Mouse (Mus musculus) myocyte (in vitro differentiated cells): ENCODE measurements around the gene Zbtb8a.

Experiments used
- CEBPB ChIP-seq: IDR thresholded peaks from 2 replicates; pipeline ENCODE4 v1.6.1; 2011; ENCODE audit warnings: mild to moderate bottlenecking, moderate library complexity; ENCODE audit not compliant: poor library complexity, insufficient read depth, severe bottlenecking
- E2F4 ChIP-seq: IDR thresholded peaks from one replicate; pipeline ENCODE4 v1.6.1; 2011; ENCODE audit warnings: mild to moderate bottlenecking, control low read depth, moderate library complexity; ENCODE audit not compliant: insufficient read depth
- MAX ChIP-seq: IDR thresholded peaks from one replicate; pipeline ENCODE4 v1.6.1; 2011; ENCODE audit warnings: low read depth, mild to moderate bottlenecking, control low read depth
- MYOD1 ChIP-seq, 3 experiments: IDR thresholded peaks; one replicate each; pipeline ENCODE4 v1.6.1; 2011; ENCODE audit warnings: control low read depth in 2 of 3, low read depth in 2 of 3, mild to moderate bottlenecking in 2 of 3, moderate library complexity in 1 of 3; ENCODE audit not compliant: insufficient read length in 2 of 3, control insufficient read depth in 1 of 3
- MYOG ChIP-seq, 3 experiments: IDR thresholded peaks; one replicate each; pipeline ENCODE4 v1.6.1; 2011; ENCODE audit warnings: control low read depth in 2 of 3, low read depth in 2 of 3, mild to moderate bottlenecking in 2 of 3; ENCODE audit not compliant: insufficient read length in 2 of 3, control insufficient read depth in 1 of 3, insufficient read depth in 1 of 3
- POLR2A ChIP-seq: IDR thresholded peaks from one replicate; pipeline ENCODE4 v1.6.1; 2011; ENCODE audit warnings: low read depth, mild to moderate bottlenecking, control low read depth, moderate library complexity; ENCODE audit not compliant: insufficient read length
- POLR2AphosphoS2 ChIP-seq: IDR thresholded peaks from one replicate; pipeline ENCODE4 v1.6.1; 2011; ENCODE audit warnings: low read depth, control low read depth; ENCODE audit not compliant: insufficient read length
- REST ChIP-seq: IDR thresholded peaks from one replicate; pipeline ENCODE4 v1.6.1; 2011; ENCODE audit warnings: mild to moderate bottlenecking, control low read depth, moderate library complexity; ENCODE audit not compliant: insufficient read depth, insufficient read length
- TCF12 ChIP-seq: IDR thresholded peaks from one replicate; pipeline ENCODE4 v1.6.1; 2011; ENCODE audit warnings: mild to moderate bottlenecking, control low read depth; ENCODE audit not compliant: poor library complexity, insufficient read depth, severe bottlenecking
- TCF3 ChIP-seq: IDR thresholded peaks from one replicate; pipeline ENCODE4 v1.6.1; 2011; ENCODE audit warnings: low read depth, control low read depth; ENCODE audit not compliant: insufficient read length

- no peak for TF ChIP-seq POLR2A
- no peak for TF ChIP-seq TCF12
- no peak for TF ChIP-seq MYOD1 (IDR thresholded peaks at IDR 0.05; ENCODE audit: control insufficient read depth in 1 of 3, insufficient read length in 2 of 3, low read depth in 2 of 3)
- TF ChIP-seq MYOG (IDR thresholded peaks at IDR 0.05; ENCODE audit: control insufficient read depth in 1 of 3, insufficient read depth in 1 of 3, insufficient read length in 2 of 3, low read depth in 2 of 3) = no peak
- no peak for TF ChIP-seq TCF3
- no peak for TF ChIP-seq CEBPB
- TF ChIP-seq MAX = no peak
- TF ChIP-seq E2F4 = no peak
- TF ChIP-seq REST = no peak
- TF ChIP-seq POLR2AphosphoS2 = no peak
Observed at GRCm38 (mm10) chr4:129342705-129343104, 35.2 kb downstream of the Zbtb8a start.
